Mouse (Mus musculus) frontal cortex, postnatal 36 days (tissue): ENCODE data around the gene Fgfrl1.

Experiments used
- DNase-seq, 2 experiments: peaks; one replicate each; pipeline ENCODE4 v3.0.0; 2022; ENCODE audit warnings: low spot score in 2 of 2

Gene Fgfrl1

DNA sequence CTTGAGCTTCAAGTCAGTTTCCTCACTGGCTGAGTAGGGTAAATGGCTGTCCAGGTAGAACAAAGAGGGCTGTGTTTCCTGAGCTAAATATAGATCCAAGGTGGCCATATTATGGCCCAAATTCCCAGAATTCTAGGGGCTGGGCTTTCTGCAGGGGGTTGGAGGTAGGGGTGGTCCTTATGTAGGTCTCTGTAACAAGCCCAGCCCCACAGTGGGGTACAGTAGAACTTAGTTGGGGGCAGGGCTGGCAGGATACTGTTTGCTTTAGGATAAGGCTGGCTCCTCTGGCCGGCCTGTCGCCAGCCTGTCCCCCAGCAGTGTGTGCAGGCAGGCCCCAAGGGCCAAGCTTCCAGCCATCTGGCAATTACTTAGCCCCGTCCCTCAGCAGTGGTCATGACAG lies 8.2 kb downstream of the Fgfrl1 start:
- DNase-seq: no peak

DNA sequence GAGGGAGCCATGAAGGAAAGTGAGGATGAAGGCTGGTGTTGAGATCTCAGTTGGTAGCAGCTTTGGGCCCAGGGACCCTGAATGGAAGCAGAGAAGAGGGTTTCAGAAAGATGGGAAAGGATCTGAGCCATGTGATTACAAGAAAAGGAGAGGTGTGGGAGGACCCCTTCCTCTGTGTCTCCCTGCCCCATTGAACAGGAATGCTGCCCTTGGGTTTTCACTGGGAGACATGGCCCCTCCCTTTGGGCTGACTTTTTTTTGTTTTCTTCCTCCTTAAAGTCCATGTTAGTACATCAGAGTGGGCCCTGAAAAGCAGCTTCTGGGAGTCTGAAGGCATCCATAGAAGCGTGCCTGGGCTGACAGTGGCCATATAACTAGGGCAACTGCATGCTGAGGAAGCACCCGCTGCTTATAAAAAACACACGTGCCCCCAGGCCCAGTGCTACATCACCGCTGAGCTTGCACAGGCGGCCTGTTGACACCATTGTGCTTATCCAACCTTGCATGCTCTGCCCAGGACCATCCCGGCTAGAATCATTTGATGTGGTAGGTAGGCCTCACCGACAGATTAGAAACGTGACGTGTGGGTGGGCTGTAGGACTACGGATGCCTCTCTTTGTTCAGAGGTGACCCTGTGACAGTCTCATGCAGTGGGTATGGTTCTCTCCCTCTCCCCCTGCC lies 9.3 kb downstream of the Fgfrl1 start:
- DNase-seq: no peak

DNA sequence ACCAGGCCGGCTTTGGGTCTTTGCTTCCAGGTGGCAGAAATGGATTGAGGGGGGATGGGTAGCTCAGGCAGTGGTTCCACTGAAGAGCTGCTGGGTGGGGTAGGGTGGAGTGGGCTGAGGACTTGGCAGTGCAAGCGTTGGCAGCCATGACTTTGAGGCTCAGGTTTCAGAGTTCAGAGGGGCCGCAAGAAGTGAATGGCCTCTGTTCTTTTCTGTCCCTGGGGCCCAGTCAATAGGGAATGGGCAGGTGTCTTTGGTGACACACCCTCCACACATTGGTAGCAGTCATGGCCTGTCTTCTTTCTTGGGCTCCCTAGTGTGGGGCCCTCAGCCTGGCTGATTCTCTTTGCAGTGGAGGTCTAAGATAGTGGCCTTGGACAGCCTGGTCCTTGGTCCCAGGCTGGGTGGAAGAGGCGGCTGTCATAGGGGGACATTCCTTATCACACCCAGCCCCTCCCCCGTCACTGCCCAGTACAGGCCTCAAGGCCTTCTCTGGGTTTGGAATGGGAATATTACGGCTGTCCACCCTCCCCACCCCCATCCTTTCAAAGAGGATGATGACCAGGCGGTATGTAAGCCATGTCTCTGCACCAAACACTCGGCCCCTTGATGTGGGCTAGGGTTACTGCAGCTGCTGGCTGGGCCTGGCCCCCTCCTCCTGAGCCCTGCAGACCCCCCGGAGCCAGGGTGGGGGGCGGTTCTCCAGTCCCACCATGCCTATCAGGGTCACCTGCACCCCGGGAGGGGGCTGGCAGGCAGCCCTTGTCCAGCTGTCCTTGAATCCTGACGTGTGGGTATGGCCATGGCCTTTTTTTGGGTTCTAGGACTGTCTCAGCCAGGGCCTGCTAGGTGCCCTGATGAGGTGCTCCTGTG lies 11.8 kb downstream of the Fgfrl1 start:
- no peak for DNase-seq

DNA sequence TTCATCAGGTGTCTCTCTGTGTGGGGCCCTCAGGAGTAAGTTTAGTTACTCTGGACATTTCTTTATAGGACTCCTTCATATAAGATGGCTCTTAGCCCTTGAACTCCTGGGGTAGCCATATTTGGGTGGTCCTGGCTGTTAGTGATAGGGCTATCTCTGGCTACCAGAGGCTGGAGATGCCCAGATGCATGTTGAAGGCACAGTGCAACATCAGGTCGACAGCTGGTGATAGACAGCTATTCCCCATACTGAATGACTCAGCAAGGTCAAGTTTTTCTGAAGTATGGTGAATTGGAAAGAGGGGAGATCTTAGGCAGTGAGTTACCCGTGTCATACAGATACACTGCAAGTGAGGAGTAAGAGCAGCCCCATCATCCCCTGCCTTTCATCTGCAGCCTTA lies 15.6 kb downstream of the Fgfrl1 start:
- DNase-seq: no peak

DNA sequence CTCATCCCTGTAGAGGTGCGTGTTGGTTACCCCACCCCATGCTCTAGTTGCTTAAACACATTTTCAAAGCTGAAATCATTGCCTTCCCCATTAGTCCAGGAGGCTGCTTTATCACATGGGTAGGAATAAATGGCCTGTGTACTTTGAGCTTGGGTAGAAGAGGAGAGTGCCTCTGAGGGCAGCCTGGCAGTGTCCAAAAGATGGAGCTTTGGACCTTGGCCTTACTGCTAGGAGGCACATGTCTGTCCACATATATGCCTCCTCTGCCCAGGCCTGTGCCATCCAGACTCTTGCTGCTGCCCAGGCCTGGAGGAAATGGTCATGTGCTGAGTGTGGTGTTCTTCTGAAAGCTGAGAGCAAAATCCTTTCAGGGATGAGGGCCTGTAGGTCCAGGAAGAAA lies 16.2 kb downstream of the Fgfrl1 start:
- DNase-seq: no peak

DNA sequence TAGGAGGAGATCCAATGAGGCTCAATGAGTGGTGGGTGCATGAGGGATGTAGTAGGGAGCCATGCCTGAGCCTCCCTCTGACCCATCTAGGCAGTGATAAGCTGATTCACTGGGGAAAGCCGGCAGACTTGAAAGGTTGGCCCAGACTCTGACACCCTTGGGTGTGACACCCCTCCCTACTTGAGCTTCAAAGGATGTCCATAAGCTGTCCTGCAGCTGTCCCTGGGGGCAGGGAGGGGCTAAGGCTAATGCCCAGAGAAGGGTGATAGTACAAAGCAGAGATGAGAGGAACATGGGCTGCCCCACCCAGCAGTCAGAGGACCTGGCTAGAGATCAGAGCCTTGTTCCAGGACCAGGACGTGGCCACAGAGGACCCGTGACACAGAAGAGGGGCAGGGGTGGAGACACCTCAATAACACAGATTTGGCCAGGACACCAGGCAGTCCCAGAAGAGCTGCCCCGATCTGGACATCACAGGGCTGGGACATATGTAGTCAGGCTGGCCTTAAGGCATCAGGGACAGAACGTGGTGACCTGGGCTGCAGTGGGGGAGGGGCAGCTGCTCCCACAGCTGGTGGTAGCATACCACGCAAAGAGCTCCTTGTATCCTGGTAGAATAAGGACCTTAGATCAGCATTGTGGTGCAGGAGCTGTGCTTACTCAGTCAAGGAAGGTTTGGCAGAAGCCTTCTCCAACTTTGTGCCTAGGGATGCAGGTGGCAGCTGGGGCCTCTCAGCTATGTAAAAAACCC lies 17.0 kb downstream of the Fgfrl1 start:
- DNase-seq: no peak

DNA sequence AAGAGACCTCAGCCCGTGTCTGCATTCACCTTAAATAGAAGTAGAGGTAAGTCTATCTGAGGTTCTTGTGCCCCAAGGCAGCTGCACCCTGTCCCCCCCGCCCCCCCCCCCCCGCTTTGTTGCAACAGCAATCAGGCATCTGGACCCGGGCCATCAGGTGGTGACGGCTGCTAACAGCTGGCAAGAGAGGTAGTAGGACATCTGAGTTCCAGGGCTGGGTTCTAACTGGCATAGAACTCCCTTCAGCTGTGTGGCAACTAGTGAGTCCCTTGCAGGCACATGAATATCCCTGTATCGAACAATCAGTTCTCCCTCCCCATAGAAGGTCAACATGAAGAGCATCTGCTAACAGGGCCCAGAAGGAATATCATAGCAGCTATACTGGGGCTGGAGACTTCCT lies 19.8 kb downstream of the Fgfrl1 start:
- no peak for DNase-seq

DNA sequence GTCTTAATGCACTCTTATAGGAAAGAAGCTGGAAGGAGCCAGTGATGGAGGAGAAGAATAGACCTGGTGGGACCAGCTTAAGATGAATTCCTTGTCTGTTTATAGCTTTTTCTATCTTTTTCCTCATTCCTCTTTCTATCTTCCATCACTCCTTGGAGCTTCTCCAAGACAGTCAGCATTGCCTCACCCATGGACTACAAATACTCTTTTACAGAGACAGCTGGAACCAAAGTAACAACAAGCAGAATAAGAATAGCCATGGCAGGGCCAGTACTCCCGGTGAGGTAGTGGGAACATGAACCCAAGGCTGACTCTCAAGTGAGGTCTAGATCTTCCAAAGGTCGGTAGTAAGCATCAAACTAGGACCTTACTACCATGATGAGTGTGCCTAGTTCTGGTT lies 20.9 kb downstream of the Fgfrl1 start:
- no peak for DNase-seq

DNA sequence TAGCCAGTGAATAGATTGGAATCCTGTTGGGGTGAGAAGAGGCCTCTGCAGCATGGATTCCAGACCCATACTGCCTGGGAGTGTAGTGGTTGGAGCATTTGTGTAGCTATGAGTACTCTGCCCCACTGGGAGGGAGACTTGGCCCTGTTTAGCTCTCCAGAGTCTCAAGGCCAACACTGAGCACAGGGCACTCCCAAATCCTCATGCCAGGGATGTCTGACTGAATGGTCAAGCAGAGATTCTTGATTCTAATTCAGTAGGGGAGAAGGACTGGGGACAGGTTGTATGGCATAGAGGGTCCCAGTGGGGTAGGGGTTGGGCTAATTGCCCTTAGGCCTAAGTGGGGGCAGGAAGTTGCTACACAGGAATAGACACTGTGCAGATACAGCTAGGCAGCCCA lies 21.5 kb downstream of the Fgfrl1 start:
- no peak for DNase-seq

DNA sequence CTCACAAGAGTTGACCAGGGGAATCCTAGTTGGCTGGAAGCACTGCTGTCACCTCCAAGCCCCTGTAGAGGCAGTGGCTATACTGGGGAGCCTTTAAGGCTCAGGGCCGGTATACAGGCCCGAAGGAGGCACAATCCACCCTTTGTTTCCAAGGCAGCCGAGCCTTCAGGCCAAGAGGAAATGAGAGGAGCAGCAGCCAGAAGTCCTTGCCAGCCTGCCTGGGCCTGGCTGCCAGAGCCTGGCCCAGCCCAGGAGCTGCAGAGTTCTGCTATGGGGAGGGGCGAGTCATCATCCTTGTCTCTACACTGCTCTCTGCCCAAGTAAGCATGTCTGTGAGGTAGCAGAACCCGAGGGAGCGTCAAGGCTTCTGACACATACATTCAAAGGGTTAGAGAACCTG lies 22.0 kb downstream of the Fgfrl1 start:
- peak; percentile 33 to 55 for DNase-seq

DNA sequence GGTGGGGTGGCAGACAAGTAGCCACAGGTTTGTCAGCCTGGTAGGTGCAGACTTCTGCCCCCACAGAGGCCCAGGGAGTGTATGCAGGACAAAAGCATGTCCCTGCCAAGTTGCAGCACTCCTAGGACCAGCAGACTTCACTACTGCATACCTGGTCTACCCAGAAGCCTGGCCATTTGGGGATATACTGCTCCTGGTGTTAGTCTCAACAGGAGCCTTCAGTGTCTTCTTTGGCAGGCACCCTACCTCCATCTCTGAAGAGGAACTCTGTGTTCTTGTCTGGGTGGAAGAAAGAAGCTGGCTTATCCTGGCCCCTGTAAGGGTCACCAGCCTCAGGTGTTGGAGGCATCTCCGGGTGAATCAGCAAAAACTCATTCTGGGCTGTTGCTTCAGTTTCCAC lies 23.8 kb downstream of the Fgfrl1 start:
- DNase-seq: no peak

DNA sequence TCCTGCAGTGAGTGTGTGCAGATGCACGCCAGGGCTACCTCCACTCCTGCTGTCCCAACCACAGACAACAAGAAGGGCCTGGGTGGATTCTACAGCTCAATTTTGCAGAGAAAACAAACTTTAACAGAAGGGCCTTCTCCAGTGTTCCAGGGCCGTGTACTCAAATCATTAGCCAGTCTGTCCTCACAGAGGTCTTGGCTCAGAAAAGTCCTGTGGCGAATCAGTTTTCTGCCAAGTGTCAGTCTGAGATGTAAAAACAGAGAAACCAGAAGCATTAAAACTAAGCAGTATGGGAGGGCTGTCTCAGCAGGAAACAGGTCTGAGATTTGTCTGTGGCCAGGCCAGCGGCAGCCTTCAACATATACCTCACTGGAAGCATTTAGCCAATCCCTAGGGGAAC lies 25.9 kb downstream of the Fgfrl1 start:
- DNase-seq: no peak

DNA sequence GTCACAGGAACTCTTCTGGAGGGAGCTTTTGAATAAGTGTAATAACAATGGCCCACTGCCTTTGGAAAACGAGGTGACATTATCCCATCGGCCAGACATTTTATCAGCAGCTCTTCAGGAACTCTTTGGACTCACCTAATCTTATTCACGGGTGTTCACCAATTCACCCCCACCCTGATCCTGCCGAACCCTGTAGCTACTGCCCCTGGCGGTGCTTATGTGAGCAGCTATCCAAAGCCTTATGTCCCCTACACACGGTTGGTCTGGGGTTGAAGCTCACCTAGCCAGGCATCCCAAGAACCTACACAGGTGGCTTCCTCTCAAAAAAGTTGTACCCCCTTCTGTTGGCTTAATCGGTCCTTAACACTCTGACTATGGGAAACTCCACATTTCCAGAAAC lies 27.6 kb downstream of the Fgfrl1 start:
- no peak for DNase-seq

DNA sequence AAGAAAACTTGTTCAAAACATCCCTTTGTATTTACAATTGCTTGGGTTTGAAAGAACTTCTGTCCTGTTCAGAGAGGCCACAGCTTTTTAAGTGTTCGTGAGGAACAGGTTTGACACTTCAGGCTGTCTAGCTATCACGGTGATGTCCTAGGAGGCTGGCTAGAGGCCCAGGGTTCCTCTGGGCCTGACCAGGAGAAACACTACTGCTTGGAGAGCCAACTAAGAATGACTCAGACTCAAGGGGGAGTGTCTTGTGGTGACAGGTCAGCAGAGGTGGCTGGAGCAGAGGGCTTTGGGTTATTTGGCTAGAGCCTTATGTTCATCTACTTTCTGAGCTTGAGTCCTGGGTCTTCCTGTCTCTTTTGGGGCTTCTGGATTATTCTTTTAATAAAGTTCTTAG lies 31.8 kb downstream of the Fgfrl1 start:
- no peak for DNase-seq

DNA sequence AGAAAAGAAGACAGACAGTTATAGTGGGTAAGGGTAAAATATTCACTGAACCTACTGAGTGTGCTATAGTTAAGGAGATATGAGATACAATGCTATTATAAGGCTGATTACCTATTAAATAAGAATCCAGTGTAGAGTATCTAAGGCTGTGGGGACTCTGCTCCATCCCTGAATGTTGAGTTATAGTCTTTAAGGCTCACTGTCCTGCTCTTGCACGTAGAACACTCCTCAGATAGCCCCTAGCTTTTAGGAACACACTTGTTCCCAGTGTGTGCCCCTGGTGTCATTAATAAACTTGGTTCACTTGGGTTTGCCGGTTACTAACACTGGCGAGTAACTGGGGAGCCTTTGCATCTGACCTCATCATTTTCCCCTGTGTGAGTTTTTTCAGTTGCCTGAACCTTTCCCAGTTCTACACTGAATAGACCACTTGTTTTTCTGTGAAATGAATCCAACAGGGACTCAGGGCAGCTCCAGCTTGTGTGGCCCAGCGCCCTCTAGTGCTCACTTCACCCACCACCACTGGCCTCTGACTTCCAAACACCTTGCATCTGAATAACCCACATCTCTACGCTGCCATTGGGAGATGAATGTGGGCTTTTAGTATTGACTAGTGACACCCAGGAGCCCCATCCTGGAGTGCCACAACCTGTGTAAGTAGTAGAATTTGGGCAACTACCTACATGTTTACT lies 34.5 kb downstream of the Fgfrl1 start:
- DNase-seq: peak; percentile 67 to 86

DNA sequence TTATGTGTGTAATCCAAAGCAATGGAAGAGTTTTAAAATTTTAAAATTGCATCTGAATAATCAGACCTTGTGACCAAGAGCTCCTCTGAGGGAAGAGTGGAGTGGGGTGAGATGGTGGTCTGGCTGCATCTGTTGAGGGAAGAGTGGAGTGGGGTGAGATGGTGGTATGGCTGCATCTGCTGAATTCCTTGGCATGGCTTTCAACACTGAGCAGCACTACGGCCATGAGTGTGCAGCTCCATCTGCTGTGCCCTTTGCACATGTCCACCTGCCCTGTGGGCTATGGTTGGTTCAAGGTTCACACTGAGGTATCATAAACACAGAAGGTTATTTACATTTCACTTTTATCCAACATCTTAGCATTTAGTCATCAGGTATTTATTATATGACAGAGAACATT lies 35.2 kb downstream of the Fgfrl1 start:
- no peak for DNase-seq

DNA sequence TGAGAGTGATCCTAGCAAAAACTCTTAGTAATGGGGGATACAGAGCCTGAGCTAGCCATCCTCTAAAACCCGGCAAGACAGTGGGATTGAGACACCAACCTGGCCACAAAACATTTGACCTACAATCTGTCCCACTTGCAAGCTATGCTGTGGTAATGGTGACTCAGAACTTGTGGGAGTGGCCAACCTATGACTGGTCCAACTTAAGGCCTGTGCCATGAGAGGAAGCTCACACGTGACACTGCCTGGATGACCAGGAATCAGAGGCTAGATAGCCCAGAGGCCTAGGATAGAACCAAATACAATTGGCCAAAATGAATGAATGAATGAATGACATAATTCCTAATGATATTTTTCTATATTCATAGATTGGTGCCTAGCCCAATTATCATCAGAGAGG lies 49.7 kb downstream of the Fgfrl1 start:
- no peak for DNase-seq

DNA sequence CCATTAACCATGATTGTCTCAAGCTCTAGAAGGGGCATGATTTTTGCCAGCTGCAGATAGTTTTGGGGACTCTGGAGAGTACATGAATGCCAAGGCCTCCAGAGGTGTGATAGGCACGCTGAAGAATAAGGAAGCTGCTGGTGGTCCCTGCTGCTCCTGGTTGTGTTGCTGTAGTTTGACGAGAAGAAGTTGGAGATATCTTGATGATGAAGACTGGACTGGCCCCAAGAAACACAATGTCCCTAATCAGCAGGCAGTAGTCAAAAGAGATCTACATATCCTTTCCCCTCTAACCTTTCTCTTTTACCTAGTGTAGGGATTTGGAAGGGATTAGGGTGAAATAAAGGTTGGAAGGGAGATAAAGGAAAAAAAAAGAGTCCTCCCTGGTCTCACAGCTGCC lies 50.4 kb downstream of the Fgfrl1 start:
- DNase-seq: no peak

DNA sequence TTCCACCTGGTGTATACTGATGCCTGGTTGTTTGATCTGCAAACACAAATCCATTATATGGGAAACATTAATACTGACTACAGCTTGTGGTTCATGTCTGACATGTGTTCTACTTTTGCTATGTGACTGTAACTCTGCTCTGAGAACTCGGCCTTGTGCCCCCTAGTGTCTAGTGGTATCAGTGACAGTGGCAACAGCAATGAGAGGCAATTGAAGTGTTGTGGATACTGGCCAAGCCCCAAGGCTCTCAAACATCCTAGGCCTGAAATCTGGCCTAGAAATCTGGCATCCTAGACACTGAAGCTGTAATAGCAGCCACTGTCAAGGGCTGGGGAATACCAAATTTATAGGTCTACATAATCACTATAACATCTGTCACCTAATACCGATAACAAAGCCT lies 51.7 kb downstream of the Fgfrl1 start:
- no peak for DNase-seq

DNA sequence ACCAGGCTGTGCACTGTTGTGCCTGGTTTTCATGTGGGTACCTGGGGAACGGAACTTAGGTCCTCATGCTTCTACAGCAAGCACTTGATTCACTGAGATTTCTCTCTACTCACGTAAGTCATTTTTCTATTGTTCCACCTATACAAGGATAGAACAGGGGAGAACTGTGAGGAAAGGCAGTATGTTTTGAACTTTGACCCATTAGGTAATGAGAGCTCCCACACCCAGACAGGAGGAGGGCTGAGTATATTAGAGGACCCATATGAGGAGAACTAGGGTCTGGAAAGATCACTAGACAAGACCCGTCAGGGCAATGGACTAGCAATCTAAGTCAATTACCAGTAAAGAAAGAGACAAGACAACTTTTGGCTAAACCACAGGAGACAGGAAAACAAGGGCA lies 52.4 kb downstream of the Fgfrl1 start:
- DNase-seq: no peak

DNA sequence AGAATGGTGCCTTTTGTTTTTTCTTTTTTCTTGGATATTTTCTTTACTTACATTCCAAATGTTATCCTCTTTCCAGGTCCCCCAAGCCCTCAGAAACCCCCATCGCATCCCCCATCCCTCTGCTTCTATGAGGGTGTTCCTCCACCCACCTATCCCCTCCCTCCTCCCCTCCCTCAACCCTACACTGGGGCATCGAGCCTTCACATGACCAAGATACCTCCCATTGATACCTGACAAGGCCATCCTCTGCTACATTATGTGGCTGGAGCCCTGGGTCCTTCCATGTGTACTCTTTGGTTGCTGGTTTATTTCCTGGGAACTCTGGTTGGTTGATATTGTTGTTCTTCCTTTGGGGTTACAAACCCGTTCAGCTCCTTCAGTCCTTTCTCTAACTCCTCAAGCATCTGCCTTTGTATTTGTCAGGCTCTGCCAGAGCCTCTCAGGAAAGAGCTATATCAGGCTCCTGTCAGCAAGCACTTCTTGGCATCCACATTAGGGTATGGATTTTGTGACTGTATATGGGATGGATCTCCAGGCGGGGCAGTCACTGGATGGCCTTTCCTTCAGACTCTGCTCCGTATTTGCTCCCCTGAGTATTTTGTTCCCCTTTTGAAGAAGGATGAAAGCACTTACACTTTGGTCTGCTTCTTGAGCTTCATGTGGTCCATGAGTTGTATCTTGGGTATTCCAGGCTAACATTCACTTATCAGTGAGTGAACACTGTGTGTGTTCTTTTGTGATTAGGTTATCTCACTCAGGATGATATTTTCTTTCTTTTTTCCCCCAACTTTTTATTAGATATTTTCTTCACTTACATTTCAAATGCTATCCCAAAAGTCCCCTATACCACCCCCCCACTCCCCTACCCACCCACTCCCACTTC lies 58.4 kb downstream of the Fgfrl1 start:
- no peak for DNase-seq
